Mouse (Mus musculus) lung, embryonic 14.5 days (tissue): Measurements from ENCODE around the gene Myo1h. TPM values are rescaled to one million over a fixed set of nuclear protein-coding genes. Genes with fewer than 3 reads are reported as not detected.

Experiments
- ATAC-seq: fragments of 200-750 bp; cut with Nextera tagmentation; 2 replicates; pipeline ENCODE4 v1.8.0; 2017; ENCODE audit warnings: mild to moderate bottlenecking, moderate TSS enrichment, moderate library complexity; ENCODE audit not compliant: insufficient read depth
- DNase-seq: peaks from one replicate; pipeline ENCODE4 v3.0.0-alpha.2; 2015
- H3K27ac ChIP-seq: fragments of 300-500 bp; sonication (generic); 2 replicates; pipeline ENCODE4 v1.5.1; 2014; ENCODE audit warnings: low read depth, mild to moderate bottlenecking, moderate library complexity
- H3K27me3 ChIP-seq: fragments of 300-500 bp; sonication (generic); 2 replicates; pipeline ENCODE4 v1.6.1; 2014; ENCODE audit warnings: low read length, control low read depth; ENCODE audit not compliant: insufficient read depth
- H3K36me3 ChIP-seq: fragments of 300-500 bp; sonication (generic); 2 replicates; pipeline ENCODE4 v1.6.1; 2014; ENCODE audit warnings: control low read depth; ENCODE audit not compliant: insufficient read depth
- H3K4me1 ChIP-seq: fragments of 300-500 bp; sonication (generic); 2 replicates; pipeline ENCODE4 v1.6.1; 2014; ENCODE audit warnings: antibody characterized with exemption, control low read depth; ENCODE audit not compliant: insufficient read depth
- H3K4me2 ChIP-seq: fragments of 300-500 bp; sonication (generic); 2 replicates; pipeline ENCODE4 v1.6.1; 2014; ENCODE audit warnings: mild to moderate bottlenecking
- H3K4me3 ChIP-seq: fragments of 300-500 bp; sonication (generic); 2 replicates; pipeline ENCODE4 v1.5.1; 2014; ENCODE audit warnings: low read depth, low read length
- H3K9ac ChIP-seq: fragments of 300-500 bp; sonication (generic); 2 replicates; pipeline ENCODE4 v1.6.1; 2014
- H3K9me3 ChIP-seq: fragments of 300-500 bp; sonication (generic); 2 replicates; pipeline ENCODE4 v1.6.1; 2016; ENCODE audit warnings: low read depth, low read length, control low read depth
- CTCF ChIP-seq: IDR thresholded peaks from 2 replicates; pipeline ENCODE4 v1.5.1; 2016; ENCODE audit warnings: antibody characterized with exemption, low read depth
- WGBS: fragments of 180-500 bp; shearing (Covaris S2); extraction: QIAGEN DNeasy Blood & Tissue Kit; methylation state at CpG from one replicate; pipeline ENCODE4 v1.1.7; 2014; 5-methylcytosine and 5-hydroxymethylcytosine counted together
- polyA plus RNA-seq: library from polyadenylated mRNA; unstranded; fragments of >200 nt; fragmentation: Nextera tagmentation; extraction: Ambion mirVana; gene quantifications from 2 replicates; pipeline ENCODE4 v1.2.1, GENCODE M21; 2014

The Myo1h gene
- polyA plus RNA-seq, 1 experiment from 2014 or later, result 2.5 TPM

DNA sequence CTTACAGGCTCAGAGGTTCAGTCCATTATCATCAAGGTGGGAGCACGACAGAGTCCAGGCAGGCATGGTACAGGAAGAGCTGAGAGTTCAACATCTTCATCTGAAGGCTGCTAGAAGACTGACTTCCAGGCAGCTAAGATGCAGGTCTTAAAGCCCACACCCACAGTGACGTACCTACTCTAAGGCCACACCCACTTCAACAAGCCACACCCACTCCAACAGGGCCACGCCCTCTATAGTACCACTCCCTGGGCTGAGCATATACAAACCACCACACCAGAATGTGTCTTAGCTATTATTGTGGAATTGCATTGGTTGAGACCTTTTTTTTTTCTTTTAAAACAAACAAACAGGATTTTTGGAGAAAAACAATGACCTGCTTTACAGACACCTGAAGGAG, 56.6 kb downstream of the Myo1h start:
- no peaks in the 10 kb centered on the region for H3K27me3 ChIP-seq
- no peak for ATAC-seq
- no peak overlapping the region for H3K4me2 ChIP-seq
- 56% methylated on average over 3 of the region's 3 CpGs for WGBS
- H3K36me3 ChIP-seq, result no peaks in the 10 kb centered on the region
- DNase-seq, result peak; percentile 40
- H3K9me3 ChIP-seq, result no peaks in the 10 kb centered on the region
- no peaks in the 10 kb centered on the region for H3K4me1 ChIP-seq
- no peak overlapping the region for H3K4me3 ChIP-seq
- H3K9ac ChIP-seq, result no peak overlapping the region
- TF ChIP-seq CTCF, result no peak
- H3K27ac ChIP-seq, result no peak overlapping the region

DNA sequence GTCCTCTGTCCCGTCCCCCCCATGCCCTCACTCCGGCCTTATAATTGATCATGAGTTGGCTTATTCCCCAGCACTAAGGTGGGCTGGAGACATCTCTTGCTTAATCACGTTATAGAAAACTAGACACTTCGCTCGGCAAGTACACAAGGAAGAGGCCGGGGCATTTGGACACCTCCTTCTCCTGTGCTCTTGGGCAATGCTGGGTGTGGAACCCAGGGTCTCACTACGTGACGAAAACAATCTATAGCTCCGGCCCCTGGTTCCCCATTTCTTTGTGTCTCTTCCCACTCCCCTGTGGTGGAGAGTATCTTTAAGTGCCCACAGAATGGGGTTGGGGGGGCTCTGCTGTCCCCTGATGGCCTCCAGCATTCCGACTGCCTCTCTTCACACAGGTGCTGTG, 58.0 kb downstream of the Myo1h start:
- Histone ChIP-seq H3K27ac (no peak overlapping the region), H3K36me3 (no peaks in the 10 kb centered on the region), H3K4me2 (no peak overlapping the region), H3K4me3 (no peak overlapping the region), H3K27me3 (no peaks in the 10 kb centered on the region), H3K9me3 (no peaks in the 10 kb centered on the region), H3K9ac (no peak overlapping the region), H3K4me1 (no peaks in the 10 kb centered on the region)
- TF ChIP-seq CTCF, result no peak
- no peak for ATAC-seq
- 81% methylated on average over 10 of the region's 10 CpGs for WGBS
- no peak for DNase-seq

DNA sequence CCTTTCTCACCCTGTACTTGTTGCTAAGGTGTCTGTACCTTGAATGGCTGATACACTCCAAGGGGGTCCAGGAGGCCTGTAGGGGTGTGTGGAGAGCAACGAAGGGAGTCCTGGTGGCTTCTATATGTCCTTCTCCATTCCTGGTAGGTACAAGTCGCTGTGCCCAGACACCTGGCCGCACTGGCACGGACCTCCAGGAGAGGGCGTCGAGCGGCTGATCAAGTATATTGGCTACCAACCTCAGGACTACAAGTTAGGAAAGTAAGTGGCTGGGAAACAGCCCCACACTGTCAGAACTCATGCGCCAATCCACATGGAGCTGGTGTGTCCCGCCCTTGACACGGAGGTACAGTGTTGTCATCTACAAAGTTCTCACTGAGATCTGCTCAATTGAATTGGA, 62.5 kb downstream of the Myo1h start:
- Histone ChIP-seq H3K4me3 (no peak overlapping the region), H3K27me3 (no peaks in the 10 kb centered on the region), H3K9me3 (no peaks in the 10 kb centered on the region), H3K36me3 (no peaks in the 10 kb centered on the region), H3K4me2 (no peak overlapping the region), H3K27ac (no peak overlapping the region), H3K9ac (no peak overlapping the region), H3K4me1 (no peaks in the 10 kb centered on the region; the same call in 1 of the 2 replicates)
- DNase-seq (no peak), ATAC-seq (no peak)
- 51% methylated on average over 10 of the region's 10 CpGs for WGBS
- TF ChIP-seq CTCF, result peak; percentile 15; the same call in 1 of the 2 replicates

DNA sequence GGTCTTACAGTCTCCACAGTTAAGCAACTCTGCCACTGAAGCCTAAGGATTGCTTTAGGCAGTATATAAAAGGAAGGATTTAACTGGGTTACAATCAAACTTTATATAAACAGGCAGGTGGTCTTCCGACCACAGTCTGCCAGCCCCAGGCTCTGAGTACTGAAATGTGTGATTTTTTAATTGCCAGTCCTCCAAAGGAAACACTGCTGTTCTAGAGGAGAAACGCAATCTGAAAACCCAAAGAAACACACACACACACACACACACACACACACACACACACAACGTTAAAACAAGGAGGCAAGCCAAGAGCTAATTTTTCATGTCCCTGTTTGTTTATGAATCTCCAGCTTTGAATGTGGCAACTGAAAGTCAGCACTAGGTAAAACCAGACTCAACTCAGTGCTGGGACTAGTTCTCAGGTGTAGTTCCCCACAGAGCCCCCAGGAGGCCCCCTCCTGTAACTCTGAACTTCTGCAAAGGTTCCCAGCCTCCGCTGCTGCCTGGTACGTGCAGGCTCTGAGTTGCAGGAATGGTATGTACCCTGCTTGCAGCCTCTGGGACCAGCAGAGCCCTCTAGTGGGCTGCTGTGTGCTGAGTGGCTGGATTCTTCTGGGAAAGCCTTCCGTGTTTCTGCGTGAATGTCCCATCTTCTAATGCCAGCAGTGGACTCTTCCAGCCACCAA, 67.4 kb downstream of the Myo1h start:
- peak; percentile 92 for ATAC-seq
- peak overlapping the region; percentile 10; the same call in 1 of the 2 replicates for H3K4me3 ChIP-seq
- peak overlapping the region; percentile 88 for H3K27ac ChIP-seq
- H3K36me3 ChIP-seq, result peaks cover 21% of the 10 kb centered on the region; the same call in 1 of the 2 replicates
- peak overlapping the region; percentile 51 for H3K4me2 ChIP-seq
- peak; percentile 92 for TF ChIP-seq CTCF
- peaks cover 6% of the 10 kb centered on the region; the same call in 1 of the 2 replicates for H3K4me1 ChIP-seq
- peak; percentile 96 for DNase-seq
- no peaks in the 10 kb centered on the region for H3K9me3 ChIP-seq
- peak overlapping the region; percentile 25; the same call in 1 of the 2 replicates for H3K9ac ChIP-seq
- no peaks in the 10 kb centered on the region for H3K27me3 ChIP-seq
- WGBS, result 15% methylated on average over 7 of the region's 7 CpGs

DNA sequence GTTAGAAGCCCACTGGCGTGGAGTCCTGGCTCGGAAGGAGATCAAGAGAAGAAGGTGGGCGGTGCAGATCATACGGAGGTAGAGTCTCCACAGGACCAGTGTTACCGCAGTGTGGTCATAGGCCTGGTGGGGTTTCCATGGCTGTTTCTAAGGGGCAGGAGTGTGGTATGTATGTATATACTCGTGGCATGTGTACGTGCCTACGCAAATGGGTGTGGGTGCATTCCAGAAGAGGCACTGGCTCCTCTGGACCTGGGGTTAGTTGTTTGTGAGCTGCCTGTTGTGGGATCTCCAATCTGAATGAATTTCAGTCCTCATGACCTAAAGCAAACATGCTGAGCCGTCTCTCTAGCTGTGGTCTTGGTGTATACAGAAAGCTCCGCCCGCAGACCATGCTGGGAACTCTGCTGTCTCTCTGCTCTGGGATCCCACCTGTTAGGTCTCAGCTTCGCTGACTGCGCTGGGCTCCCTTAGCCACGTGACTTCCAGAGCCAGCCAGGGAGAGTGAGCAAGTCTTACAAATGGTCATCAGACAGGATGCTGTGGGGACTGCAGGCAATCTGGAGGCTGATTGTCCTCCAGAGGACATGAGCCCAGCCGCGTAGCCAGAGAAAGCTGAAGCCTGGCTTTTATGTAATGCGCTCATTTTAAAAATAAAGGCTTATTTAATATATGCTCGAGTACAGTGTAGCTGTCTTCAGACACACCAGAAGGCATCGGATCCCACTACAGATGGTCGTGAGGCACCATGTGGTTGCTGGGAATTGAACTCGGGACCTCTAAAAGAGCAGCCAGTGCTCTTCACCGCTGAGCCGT, 68.2 kb downstream of the Myo1h start:
- Histone ChIP-seq H3K9ac (peak overlapping the region; percentile 25; the same call in 1 of the 2 replicates), H3K27me3 (no peaks in the 10 kb centered on the region), H3K27ac (peak overlapping the region; percentile 88), H3K4me1 (peaks cover 6% of the 10 kb centered on the region; the same call in 1 of the 2 replicates), H3K9me3 (no peaks in the 10 kb centered on the region), H3K36me3 (peaks cover 27% of the 10 kb centered on the region), H3K4me3 (peak overlapping the region; percentile 10; the same call in 1 of the 2 replicates), H3K4me2 (peak overlapping the region; percentile 51)
- peak; percentile 72 for DNase-seq
- peak; percentile 77 for ATAC-seq
- WGBS, result 34% methylated on average over 23 of the region's 23 CpGs
- no peak for TF ChIP-seq CTCF

DNA sequence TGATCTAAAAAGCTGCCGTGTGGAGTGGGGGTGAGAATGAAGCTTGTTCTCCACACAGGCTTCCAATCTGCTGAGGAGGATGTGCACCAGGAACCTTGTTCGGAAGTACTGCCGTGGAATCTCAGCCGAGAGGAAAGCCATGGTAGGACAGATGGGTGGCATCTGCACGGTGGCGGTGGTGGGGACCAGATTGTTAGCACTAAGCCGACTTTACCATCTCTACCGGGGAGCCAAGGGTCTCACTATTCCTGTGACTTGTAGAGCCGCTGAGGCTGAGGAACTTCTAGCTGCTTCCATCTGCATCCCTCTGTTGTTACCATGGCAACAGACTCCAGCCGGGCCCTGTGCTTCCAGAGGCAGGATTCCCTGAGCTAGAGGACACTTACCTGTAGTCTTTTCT, 69.9 kb downstream of the Myo1h start:
- Histone ChIP-seq H3K4me3 (no peak overlapping the region), H3K27ac (no peak overlapping the region), H3K4me2 (no peak overlapping the region), H3K9ac (no peak overlapping the region), H3K27me3 (no peaks in the 10 kb centered on the region), H3K4me1 (peaks cover 6% of the 10 kb centered on the region; the same call in 1 of the 2 replicates), H3K36me3 (peaks cover 44% of the 10 kb centered on the region), H3K9me3 (no peaks in the 10 kb centered on the region)
- TF ChIP-seq CTCF, result no peak
- WGBS, result 77% methylated on average over 10 of the region's 10 CpGs
- no peak for ATAC-seq
- DNase-seq, result no peak

DNA sequence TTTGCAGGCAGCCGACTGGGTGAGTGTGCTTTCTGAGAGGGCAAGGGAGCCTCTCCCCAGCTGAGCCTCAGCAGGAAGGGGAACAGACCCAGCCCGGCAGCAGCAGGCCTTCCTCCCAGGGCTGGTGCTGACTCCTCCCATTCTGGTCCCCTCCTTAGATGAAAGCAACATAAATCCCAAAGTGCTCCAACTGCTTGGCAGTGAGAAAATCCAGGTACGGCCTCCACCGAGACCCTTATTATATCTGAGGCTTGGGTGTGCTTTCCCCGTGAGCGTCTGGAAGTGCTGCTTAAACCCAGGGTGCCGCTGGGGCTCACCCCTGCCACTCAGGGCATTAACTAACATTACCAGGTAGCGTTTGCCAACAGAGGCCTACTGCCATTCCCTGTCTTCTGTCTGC, 70.6 kb downstream of the Myo1h start:
- WGBS, result 58% methylated on average over 8 of the region's 8 CpGs
- no peak overlapping the region for H3K9ac ChIP-seq
- no peak overlapping the region for H3K4me2 ChIP-seq
- no peak overlapping the region for H3K27ac ChIP-seq
- no peaks in the 10 kb centered on the region for H3K27me3 ChIP-seq
- no peaks in the 10 kb centered on the region for H3K9me3 ChIP-seq
- peaks cover 6% of the 10 kb centered on the region; the same call in 1 of the 2 replicates for H3K4me1 ChIP-seq
- ATAC-seq, result no peak
- peaks cover 52% of the 10 kb centered on the region for H3K36me3 ChIP-seq
- H3K4me3 ChIP-seq, result no peak overlapping the region
- TF ChIP-seq CTCF, result no peak
- DNase-seq, result no peak
